Mouse (Mus musculus): ENCODE measurements around the gene Gm21969. TPM values are rescaled to one million over a fixed set of nuclear protein-coding genes. Genes with fewer than 3 reads are reported as not detected.

The Gm21969 gene
- polyA plus RNA-seq (2017; shearing (Covaris generic)), result not detected

DNA sequence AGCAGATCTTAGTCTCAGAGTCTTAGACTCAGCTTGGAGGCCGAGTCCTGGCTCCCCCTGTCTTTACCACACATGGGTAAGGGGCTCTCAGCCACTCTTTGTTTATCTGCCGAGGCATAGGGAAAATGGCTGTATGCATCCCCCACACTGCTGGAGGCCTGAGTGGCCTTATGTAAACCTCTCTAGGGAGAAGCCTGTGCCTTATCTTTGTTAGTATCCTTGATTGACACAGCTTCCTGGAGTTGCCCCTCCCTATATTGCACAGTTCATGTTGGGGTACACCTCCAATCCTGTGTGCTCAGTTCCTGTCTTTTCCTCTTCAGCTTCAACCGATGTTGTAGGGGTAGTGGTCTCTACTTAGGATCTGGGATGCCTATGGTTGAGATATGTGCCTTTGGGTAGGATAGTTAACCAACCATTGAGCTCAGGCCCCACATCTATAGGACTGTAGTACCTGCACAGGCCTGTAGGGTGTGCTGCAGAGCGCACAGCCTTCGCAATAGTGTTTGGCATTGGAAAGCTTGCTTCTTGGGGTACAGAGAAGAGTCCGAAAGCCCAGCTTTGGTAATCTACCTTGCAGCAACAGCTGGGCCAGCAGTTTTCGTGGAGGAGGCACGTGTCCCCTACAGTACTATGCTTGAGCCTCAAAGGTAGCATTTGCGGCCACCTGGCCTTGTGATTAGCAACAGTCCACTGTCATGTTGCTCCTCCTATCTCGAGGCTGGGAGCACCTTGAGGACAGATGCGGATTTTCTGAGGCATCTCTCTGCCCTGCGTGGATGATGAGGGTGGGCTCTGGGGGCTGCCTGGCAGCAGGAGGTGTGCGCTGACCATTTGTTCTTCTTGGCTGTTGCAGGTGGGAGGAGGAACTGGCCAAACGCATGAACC, at the start of gene Gm21969:
Gene Gm21969, plus strand, starts transcription at position 830 of the 888 bp plus-strand sequence.

GRCm38 (mm10) chr4:139622373-139623282, 19.6 kb downstream of the Gm21969 start, which contains the start of gene Aldh4a1:
TSS of gene Aldh4a1 (plus strand) at chr4:139622866.

GRCm38 (mm10) chr4:139653238-139653637, 50.3 kb downstream of the Gm21969 start, which contains the start of gene Tas1r2:
TSS of gene Tas1r2 (plus strand) at chr4:139653538.

Other genes starting within 250 kb of the Gm21969 start
- gene Iffo2, start 72.6 kb upstream of the Gm21969 start, polyA plus RNA-seq (2017; shearing (Covaris generic)), result 4.7 TPM
- 25.3 TPM for gene Aldh4a1, start 19.7 kb downstream of the Gm21969 start, polyA plus RNA-seq (2017; shearing (Covaris generic))
- gene Tas1r2, start 50.4 kb downstream of the Gm21969 start, polyA plus RNA-seq (2017; shearing (Covaris generic)), result not detected
- not detected for gene Pax7, start 230.3 kb downstream of the Gm21969 start, polyA plus RNA-seq (2017; shearing (Covaris generic))